Mouse (Mus musculus): ENCODE data around the gene Adamts3. TPM values are rescaled to one million over a fixed set of nuclear protein-coding genes. Genes with fewer than 3 reads are reported as not detected.

Gene Adamts3
- polyA plus RNA-seq, 2 experiments: 0.98 to 1.2 TPM

- Histone ChIP-seq H3K27ac (no peak overlapping the region), H3K4me3 (ENCODE audit: insufficient read depth in 1 of 2, low read depth in 2 of 2, low read length in 2 of 2) (no peak overlapping the region), H3K27me3 (ENCODE audit: control insufficient read depth, insufficient read depth, low read length) (no peaks in the 10 kb centered on the region), H3K4me2 (ENCODE audit: low read depth) (no peak overlapping the region), H3K9ac (replicated peaks) (no peak overlapping the region), H3K9me3 (ENCODE audit: control insufficient read depth, low read length) (no peaks in the 10 kb centered on the region), H3K36me3 (replicated peaks; ENCODE audit: control insufficient read depth, insufficient read depth, low read depth) (no peaks in the 10 kb centered on the region), H3K4me1 (replicated peaks; ENCODE audit: control insufficient read depth in 2 of 2, insufficient read depth in 2 of 2, low read length in 1 of 2) (no peaks in the 10 kb centered on the region)
- WGBS (ENCODE audit: insufficient replicate concordance): 65% methylated on average over 4 of the region's 4 CpGs
- TF ChIP-seq EP300 (IDR thresholded peaks at IDR 0.05; ENCODE audit: low read depth) (no peak), CTCF (IDR thresholded peaks at IDR 0.05; ENCODE audit: low read depth) (no peak)
- DNase-seq (ENCODE audit: low read depth in 3 of 3, low spot score in 3 of 3) (no peak), ATAC-seq (ENCODE audit: insufficient read depth) (no peak)
Measured at GRCm38 (mm10) chr5:89859603-89860002, 23.5 kb downstream of the Adamts3 start.

GRCm38 (mm10) chr5:89858837-89859236, 24.3 kb downstream of the Adamts3 start:
- Histone ChIP-seq H3K9ac (replicated peaks) (no peak overlapping the region), H3K27ac (no peak overlapping the region), H3K4me1 (replicated peaks; ENCODE audit: control insufficient read depth in 2 of 2, insufficient read depth in 2 of 2, low read length in 1 of 2) (no peaks in the 10 kb centered on the region), H3K4me3 (ENCODE audit: insufficient read depth in 1 of 2, low read depth in 2 of 2, low read length in 2 of 2) (no peak overlapping the region), H3K4me2 (ENCODE audit: low read depth) (no peak overlapping the region), H3K36me3 (replicated peaks; ENCODE audit: control insufficient read depth, insufficient read depth, low read depth) (no peaks in the 10 kb centered on the region), H3K27me3 (ENCODE audit: control insufficient read depth, insufficient read depth, low read length) (no peaks in the 10 kb centered on the region), H3K9me3 (ENCODE audit: control insufficient read depth, low read length) (no peaks in the 10 kb centered on the region)
- TF ChIP-seq CTCF (IDR thresholded peaks at IDR 0.05; ENCODE audit: low read depth) (no peak), EP300 (IDR thresholded peaks at IDR 0.05; ENCODE audit: low read depth) (no peak)
- DNase-seq (ENCODE audit: low read depth in 3 of 3, low spot score in 3 of 3) (no peak), ATAC-seq (ENCODE audit: insufficient read depth) (no peak)
- WGBS (ENCODE audit: insufficient replicate concordance): 79% methylated on average over 1 of the region's 1 CpGs

GRCm38 (mm10) chr5:89846551-89846950, 36.6 kb downstream of the Adamts3 start:
- TF ChIP-seq CTCF (IDR thresholded peaks at IDR 0.05; ENCODE audit: low read depth): no peak
- no peak for TF ChIP-seq EP300 (IDR thresholded peaks at IDR 0.05; ENCODE audit: low read depth)
- Histone ChIP-seq H3K4me1 (replicated peaks; ENCODE audit: control insufficient read depth in 2 of 2, insufficient read depth in 2 of 2, low read length in 1 of 2) (no peaks in the 10 kb centered on the region), H3K36me3 (replicated peaks; ENCODE audit: control insufficient read depth, insufficient read depth, low read depth) (no peaks in the 10 kb centered on the region), H3K4me2 (ENCODE audit: low read depth) (no peak overlapping the region), H3K27me3 (ENCODE audit: control insufficient read depth, insufficient read depth, low read length) (no peaks in the 10 kb centered on the region), H3K27ac (no peak overlapping the region), H3K4me3 (ENCODE audit: insufficient read depth in 1 of 2, low read depth in 2 of 2, low read length in 2 of 2) (no peak overlapping the region), H3K9ac (replicated peaks) (no peak overlapping the region), H3K9me3 (ENCODE audit: control insufficient read depth, low read length) (no peaks in the 10 kb centered on the region)
- DNase-seq (ENCODE audit: low read depth in 3 of 3, low spot score in 3 of 3) (no peak), ATAC-seq (ENCODE audit: insufficient read depth) (no peak)
- 67% methylated on average over 1 of the region's 1 CpGs for WGBS (ENCODE audit: insufficient replicate concordance)

- WGBS (ENCODE audit: insufficient replicate concordance): 23% methylated on average over 5 of the region's 5 CpGs
- no peak overlapping the region for H3K27ac ChIP-seq
- no peak overlapping the region for H3K4me2 ChIP-seq (ENCODE audit: low read depth)
- no peaks in the 10 kb centered on the region for H3K36me3 ChIP-seq (replicated peaks; ENCODE audit: control insufficient read depth, insufficient read depth, low read depth)
- no peak for DNase-seq (ENCODE audit: low read depth in 3 of 3, low spot score in 3 of 3)
- H3K4me1 ChIP-seq (replicated peaks; ENCODE audit: control insufficient read depth in 2 of 2, insufficient read depth in 2 of 2, low read length in 1 of 2): no peaks in the 10 kb centered on the region
- H3K27me3 ChIP-seq (ENCODE audit: control insufficient read depth, insufficient read depth, low read length): no peaks in the 10 kb centered on the region
- H3K4me3 ChIP-seq (ENCODE audit: insufficient read depth in 1 of 2, low read depth in 2 of 2, low read length in 2 of 2): no peak overlapping the region
- H3K9me3 ChIP-seq (ENCODE audit: control insufficient read depth, low read length): no peaks in the 10 kb centered on the region
- no peak overlapping the region for H3K9ac ChIP-seq (replicated peaks)
- ATAC-seq (ENCODE audit: insufficient read depth): no peak
- TF ChIP-seq EP300 (IDR thresholded peaks at IDR 0.05; ENCODE audit: low read depth) (no peak), CTCF (IDR thresholded peaks at IDR 0.05; ENCODE audit: low read depth) (no peak)
Measured at GRCm38 (mm10) chr5:89844354-89844753, 38.8 kb downstream of the Adamts3 start.

- H3K27me3 ChIP-seq (ENCODE audit: control insufficient read depth, insufficient read depth, low read length): no peaks in the 10 kb centered on the region
- WGBS (ENCODE audit: insufficient replicate concordance): 54% methylated on average over 7 of the region's 7 CpGs
- H3K9me3 ChIP-seq (ENCODE audit: control insufficient read depth, low read length): no peaks in the 10 kb centered on the region
- ATAC-seq (ENCODE audit: insufficient read depth) (no peak), DNase-seq (ENCODE audit: low read depth in 3 of 3, low spot score in 3 of 3) (no peak)
- no peaks in the 10 kb centered on the region for H3K36me3 ChIP-seq (replicated peaks; ENCODE audit: control insufficient read depth, insufficient read depth, low read depth)
- H3K4me1 ChIP-seq (replicated peaks; ENCODE audit: control insufficient read depth in 2 of 2, insufficient read depth in 2 of 2, low read length in 1 of 2): no peaks in the 10 kb centered on the region
- H3K9ac ChIP-seq (replicated peaks): no peak overlapping the region
- H3K27ac ChIP-seq: no peak overlapping the region
- TF ChIP-seq CTCF (IDR thresholded peaks at IDR 0.05; ENCODE audit: low read depth) (no peak), EP300 (IDR thresholded peaks at IDR 0.05; ENCODE audit: low read depth) (no peak)
- no peak overlapping the region for H3K4me2 ChIP-seq (ENCODE audit: low read depth)
- H3K4me3 ChIP-seq (ENCODE audit: insufficient read depth in 1 of 2, low read depth in 2 of 2, low read length in 2 of 2): no peak overlapping the region
Measured at GRCm38 (mm10) chr5:89843478-89843877, 39.7 kb downstream of the Adamts3 start.

Data from liver, embryonic 14.5 days (tissue).